Mouse (Mus musculus) liver, embryonic 13.5 days (tissue): Measurements from ENCODE around the gene Ulk4. TPM values are rescaled to one million over a fixed set of nuclear protein-coding genes. Genes with fewer than 3 reads are reported as not detected.
A peak's percentile ranks its signal among the peaks of the same experiment; 100 is the strongest.

Experiments used
- ATAC-seq: fragments of 200-750 bp; cut with Nextera tagmentation; 2 replicates; pipeline ENCODE4 v1.8.0; 2017; ENCODE audit warnings: low read depth, mild to moderate bottlenecking, moderate number of reproducible peaks, moderate library complexity
- DNase-seq: peaks from one replicate; pipeline ENCODE4 v3.0.0; 2022
- H3K27ac ChIP-seq: fragments of 300-500 bp; sonication (generic); 2 replicates; pipeline ENCODE4 v1.5.1; 2015; ENCODE audit warnings: moderate library complexity, mild to moderate bottlenecking, inconsistent platforms
- H3K27me3 ChIP-seq: fragments of 300-500 bp; sonication (generic); 2 replicates; pipeline ENCODE4 v1.6.1; 2015; ENCODE audit warnings: mild to moderate bottlenecking, inconsistent platforms
- H3K36me3 ChIP-seq: fragments of 300-500 bp; sonication (generic); 2 replicates; pipeline ENCODE4 v1.6.1; 2015; ENCODE audit warnings: mild to moderate bottlenecking, inconsistent platforms
- H3K4me1 ChIP-seq: fragments of 300-500 bp; sonication (generic); replicated peaks from 2 replicates; pipeline ENCODE4 v1.6.1; 2015; ENCODE audit warnings: inconsistent platforms
- H3K4me2 ChIP-seq: fragments of 300-500 bp; sonication (generic); 2 replicates; pipeline ENCODE4 v1.6.1; 2015; ENCODE audit warnings: inconsistent platforms, mild to moderate bottlenecking, moderate library complexity
- H3K4me3 ChIP-seq: fragments of 300-500 bp; sonication (generic); replicated peaks from 2 replicates; pipeline ENCODE4 v1.5.1; 2015; ENCODE audit warnings: mild to moderate bottlenecking, inconsistent platforms
- H3K9ac ChIP-seq: fragments of 300-500 bp; sonication (generic); 2 replicates; pipeline ENCODE4 v1.6.1; 2015; ENCODE audit warnings: mild to moderate bottlenecking, inconsistent platforms
- H3K9me3 ChIP-seq: fragments of 300-500 bp; sonication (generic); replicated peaks from 2 replicates; pipeline ENCODE4 v1.6.1; 2016; ENCODE audit warnings: inconsistent platforms
- WGBS: fragments of 180-500 bp; shearing (Covaris S2); methylation state at CpG from one replicate; pipeline ENCODE4 v1.1.7; 2015; ENCODE audit not compliant: insufficient replicate concordance; 5-methylcytosine and 5-hydroxymethylcytosine counted together
- polyA plus RNA-seq: library from polyadenylated mRNA; unstranded; fragments of >200 nt; fragmentation: Nextera tagmentation; extraction: Ambion mirVana; gene quantifications from 2 replicates; pipeline ENCODE4 v1.2.1, GENCODE M21; 2015

Ulk4 gene
- polyA plus RNA-seq, 1 experiment from 2014 or later: 37.0 TPM

DNA sequence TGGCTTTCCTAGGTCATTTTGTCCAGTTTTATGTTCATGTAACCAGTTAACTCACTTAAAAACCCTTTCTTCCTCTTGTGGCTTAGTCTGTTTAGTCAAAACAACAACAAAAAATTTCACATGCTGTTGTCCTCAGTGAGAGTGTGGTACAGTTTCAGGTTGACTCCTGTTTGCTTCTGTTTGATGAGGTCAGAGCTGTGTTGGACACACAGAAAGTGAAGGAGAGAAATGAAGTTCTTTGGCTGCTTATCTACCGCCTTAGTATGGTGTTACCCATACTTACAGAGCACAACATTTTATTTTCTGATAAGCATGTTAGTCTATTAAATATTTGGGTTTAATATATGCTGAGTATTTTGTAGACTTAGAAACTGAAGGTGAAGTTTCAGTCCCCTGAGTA is 333.2 kb downstream of the Ulk4 start:
- DNase-seq (no peak), ATAC-seq (peak; percentile 70)
- peaks cover 39% of the 10 kb centered on the region for H3K36me3 ChIP-seq
- no peak overlapping the region; the same call in 1 of the 2 replicates for H3K27ac ChIP-seq
- H3K9ac ChIP-seq: peak overlapping the region; percentile 23; the same call in 1 of the 2 replicates
- 45% methylated on average over 1 of the region's 1 CpGs for WGBS
- H3K4me3 ChIP-seq: no peak overlapping the region
- H3K27me3 ChIP-seq: no peaks in the 10 kb centered on the region
- no peak overlapping the region for H3K4me2 ChIP-seq
- H3K9me3 ChIP-seq: no peaks in the 10 kb centered on the region
- H3K4me1 ChIP-seq: peaks cover 85% of the 10 kb centered on the region

DNA sequence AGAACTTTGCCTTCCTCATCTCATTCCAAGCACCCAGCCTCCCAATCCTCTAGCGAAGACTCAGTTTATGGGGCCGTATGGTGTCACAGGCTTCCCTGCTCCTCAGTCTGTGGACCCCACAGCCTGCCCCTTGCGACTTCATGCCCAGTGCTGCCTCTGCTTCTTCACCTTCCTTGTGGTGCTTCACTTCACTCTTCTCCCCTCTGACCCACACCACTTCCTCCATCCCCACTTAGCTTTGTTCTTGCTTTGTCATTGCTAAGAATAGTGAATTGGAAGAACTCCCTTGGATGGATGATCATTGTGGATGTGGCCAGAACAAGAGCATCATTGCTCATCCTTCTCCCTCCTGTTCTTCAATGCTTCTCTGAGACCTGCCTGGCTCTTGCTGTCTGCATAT is 336.1 kb downstream of the Ulk4 start:
- ATAC-seq (no peak), DNase-seq (no peak)
- H3K9ac ChIP-seq: no peak overlapping the region
- peaks cover 98% of the 10 kb centered on the region for H3K4me1 ChIP-seq
- H3K9me3 ChIP-seq: no peaks in the 10 kb centered on the region
- H3K4me2 ChIP-seq: no peak overlapping the region
- no peaks in the 10 kb centered on the region for H3K27me3 ChIP-seq
- WGBS: 77% methylated on average over 3 of the region's 3 CpGs
- no peak overlapping the region for H3K27ac ChIP-seq
- peaks cover 48% of the 10 kb centered on the region for H3K36me3 ChIP-seq
- no peak overlapping the region for H3K4me3 ChIP-seq

DNA sequence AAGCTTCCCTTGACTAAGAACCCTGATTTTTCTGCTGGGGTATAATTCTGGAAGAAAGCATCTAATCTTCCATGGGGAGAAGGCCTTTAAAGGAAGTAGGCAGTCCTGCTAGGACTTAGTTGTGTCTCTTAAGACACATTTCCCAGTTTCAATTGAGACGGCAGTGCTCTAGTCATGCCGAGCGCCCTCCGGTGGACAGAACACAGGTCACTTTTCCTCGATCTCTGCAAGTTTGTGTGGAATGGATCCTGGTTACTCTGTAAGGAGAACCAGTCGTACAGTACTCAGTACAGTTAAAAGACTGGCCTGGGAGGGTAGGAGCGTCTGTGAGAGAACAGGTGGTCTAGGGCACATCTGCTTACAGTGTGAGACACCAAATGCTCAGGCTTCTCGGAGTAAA is 340.6 kb downstream of the Ulk4 start:
- Histone ChIP-seq H3K4me2 (peak overlapping the region; percentile 90), H3K36me3 (peaks cover 32% of the 10 kb centered on the region), H3K4me3 (peak overlapping the region; percentile 91), H3K9me3 (no peaks in the 10 kb centered on the region), H3K4me1 (peaks cover 74% of the 10 kb centered on the region), H3K9ac (peak overlapping the region; percentile 95), H3K27ac (no peak overlapping the region), H3K27me3 (no peaks in the 10 kb centered on the region)
- DNase-seq: no peak
- no peak for ATAC-seq
- WGBS: 24% methylated on average over 8 of the region's 8 CpGs

DNA sequence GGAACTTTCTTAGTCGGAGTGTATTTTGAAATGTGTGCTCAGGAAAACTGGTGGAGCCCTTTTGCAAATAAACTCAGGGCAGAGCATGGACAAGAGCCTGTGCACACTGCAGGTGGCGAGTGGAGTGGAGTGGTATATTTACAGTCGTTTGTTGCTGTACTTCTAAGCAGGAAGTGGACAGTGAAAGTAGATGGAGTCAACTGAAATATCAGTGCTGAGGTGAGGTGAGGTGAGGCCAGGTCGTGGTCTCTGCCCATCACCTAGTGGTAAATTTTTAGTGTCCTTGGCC is 341.4 kb downstream of the Ulk4 start:
- H3K9me3 ChIP-seq: no peaks in the 10 kb centered on the region
- DNase-seq (no peak), ATAC-seq (no peak)
- peaks cover 66% of the 10 kb centered on the region for H3K4me1 ChIP-seq
- no peaks in the 10 kb centered on the region for H3K27me3 ChIP-seq
- peak overlapping the region; percentile 90 for H3K4me2 ChIP-seq
- H3K4me3 ChIP-seq: peak overlapping the region; percentile 91
- peaks cover 24% of the 10 kb centered on the region for H3K36me3 ChIP-seq
- WGBS: 23% methylated on average over 4 of the region's 4 CpGs
- H3K27ac ChIP-seq: peak overlapping the region; percentile 85
- peak overlapping the region; percentile 95 for H3K9ac ChIP-seq

DNA sequence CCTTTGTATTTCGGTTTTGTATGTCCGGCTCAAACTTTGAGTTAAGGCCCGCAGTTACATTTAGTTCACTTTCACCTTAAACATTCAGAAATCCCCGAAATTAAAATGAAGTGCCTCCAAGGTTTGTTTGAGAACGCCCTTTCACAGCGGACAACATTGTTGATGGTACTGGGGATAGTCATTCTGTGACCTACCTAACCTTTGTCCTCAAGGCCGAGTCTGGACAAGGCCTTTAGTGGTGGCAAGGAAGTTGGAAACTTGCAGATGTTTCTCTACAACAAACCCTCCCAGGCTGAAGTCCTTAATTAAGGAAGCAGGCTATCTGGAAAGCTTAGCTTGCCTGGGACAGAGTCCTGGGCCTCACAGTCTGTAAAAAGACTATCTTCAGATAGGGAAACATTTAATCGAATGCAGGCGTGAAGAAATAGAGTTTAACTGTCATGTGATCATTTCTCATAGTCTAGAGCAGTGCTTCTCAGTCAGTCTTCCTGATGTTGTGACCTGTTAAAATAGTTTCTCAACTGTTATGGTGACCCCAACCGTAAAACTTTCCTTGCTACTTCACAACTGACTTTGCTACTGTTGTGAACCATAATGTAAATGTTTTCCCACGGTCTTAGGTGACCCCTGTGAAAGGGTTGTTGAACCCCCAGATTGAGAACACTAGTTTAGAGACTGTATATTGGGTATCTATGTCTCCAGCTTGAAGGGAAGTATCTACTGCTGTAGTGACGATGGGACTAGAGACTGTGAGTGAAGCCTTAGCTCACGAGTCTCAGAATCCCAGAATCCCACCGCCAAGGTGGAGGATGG is 342.0 kb downstream of the Ulk4 start:
- Histone ChIP-seq H3K4me2 (peak overlapping the region; percentile 90), H3K36me3 (peaks cover 20% of the 10 kb centered on the region), H3K4me3 (peak overlapping the region; percentile 91), H3K9me3 (no peaks in the 10 kb centered on the region), H3K27me3 (no peaks in the 10 kb centered on the region), H3K27ac (peak overlapping the region; percentile 85), H3K4me1 (peaks cover 61% of the 10 kb centered on the region), H3K9ac (peak overlapping the region; percentile 95)
- DNase-seq: no peak
- 8% methylated on average over 14 of the region's 14 CpGs for WGBS
- peak; percentile 21; the same call in 1 of the 2 replicates for ATAC-seq

DNA sequence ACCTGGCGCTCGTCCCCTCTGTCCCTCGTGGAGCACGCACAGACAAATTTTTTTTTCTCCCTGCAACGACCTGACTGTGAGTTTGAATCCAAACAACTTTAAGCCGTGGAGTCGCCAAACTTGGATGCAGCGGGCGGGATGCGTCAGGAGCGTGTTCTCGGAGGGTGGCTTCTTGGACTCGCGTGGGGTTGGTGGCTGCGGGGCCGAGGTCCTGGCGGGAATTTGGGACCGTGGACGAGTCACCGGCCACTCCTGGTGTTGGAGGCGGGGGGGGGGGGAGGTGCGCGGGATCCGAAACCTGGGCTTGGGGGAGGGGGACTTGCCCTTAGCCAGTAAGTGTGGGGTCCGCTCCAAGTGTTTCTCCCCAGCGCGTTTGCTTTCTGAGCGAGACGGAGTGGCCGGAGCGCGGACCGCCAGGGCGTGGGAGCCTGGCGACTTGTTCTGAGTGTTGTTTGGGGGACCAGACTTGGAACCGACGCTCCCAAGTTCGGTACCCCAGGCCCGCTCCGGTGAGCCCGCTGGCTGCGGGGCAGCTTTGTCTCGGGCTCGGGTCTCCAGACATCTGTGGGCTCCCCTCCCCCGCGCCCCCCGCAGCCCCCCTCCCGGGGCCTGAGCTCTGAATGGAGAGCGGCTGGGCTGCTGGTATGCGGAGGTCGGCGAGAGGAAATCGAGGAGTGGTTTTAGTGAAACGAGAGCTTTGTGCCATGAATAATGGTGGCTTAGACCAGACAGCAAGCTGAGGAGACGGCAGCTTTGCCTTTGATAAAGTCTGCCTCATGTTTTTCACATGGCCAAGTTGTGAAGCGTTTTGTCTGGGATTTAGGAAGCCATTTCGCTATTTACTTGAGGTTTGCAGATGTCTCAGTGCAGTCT is 342.9 kb downstream of the Ulk4 start:
- H3K4me3 ChIP-seq: peak overlapping the region; percentile 91
- no peak for ATAC-seq
- peak overlapping the region; percentile 90 for H3K4me2 ChIP-seq
- WGBS: under 1% methylated on average over 57 of the region's 57 CpGs
- peaks cover 52% of the 10 kb centered on the region for H3K4me1 ChIP-seq
- H3K27me3 ChIP-seq: no peaks in the 10 kb centered on the region
- DNase-seq: peak; percentile 34
- H3K27ac ChIP-seq: peak overlapping the region; percentile 85
- peak overlapping the region; percentile 95 for H3K9ac ChIP-seq
- no peaks in the 10 kb centered on the region for H3K9me3 ChIP-seq
- H3K36me3 ChIP-seq: peaks cover 12% of the 10 kb centered on the region

DNA sequence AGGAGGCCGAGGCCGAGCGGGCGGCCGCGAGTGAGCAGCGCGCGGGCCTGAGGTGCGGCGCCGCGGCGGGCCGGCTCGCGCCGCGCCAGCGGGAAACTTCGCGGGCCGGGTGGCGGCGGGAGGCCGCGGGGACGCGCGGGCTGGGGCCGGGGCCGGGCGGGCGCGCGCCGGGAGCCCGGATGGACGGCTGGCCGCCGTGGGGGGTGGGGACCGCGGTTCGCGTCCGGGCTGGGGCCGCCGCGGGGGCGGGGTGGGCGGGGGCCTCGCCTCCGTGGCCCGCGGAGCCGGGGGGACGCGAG is 343.5 kb downstream of the Ulk4 start:
- Histone ChIP-seq H3K27me3 (no peaks in the 10 kb centered on the region), H3K4me3 (peak overlapping the region; percentile 91), H3K4me2 (peak overlapping the region; percentile 90), H3K27ac (peak overlapping the region; percentile 85), H3K9ac (peak overlapping the region; percentile 95), H3K4me1 (peaks cover 47% of the 10 kb centered on the region), H3K36me3 (peaks cover 12% of the 10 kb centered on the region), H3K9me3 (no peaks in the 10 kb centered on the region)
- WGBS: under 1% methylated on average over 19 of the region's 58 CpGs
- DNase-seq: no peak
- ATAC-seq: peak; percentile 70

DNA sequence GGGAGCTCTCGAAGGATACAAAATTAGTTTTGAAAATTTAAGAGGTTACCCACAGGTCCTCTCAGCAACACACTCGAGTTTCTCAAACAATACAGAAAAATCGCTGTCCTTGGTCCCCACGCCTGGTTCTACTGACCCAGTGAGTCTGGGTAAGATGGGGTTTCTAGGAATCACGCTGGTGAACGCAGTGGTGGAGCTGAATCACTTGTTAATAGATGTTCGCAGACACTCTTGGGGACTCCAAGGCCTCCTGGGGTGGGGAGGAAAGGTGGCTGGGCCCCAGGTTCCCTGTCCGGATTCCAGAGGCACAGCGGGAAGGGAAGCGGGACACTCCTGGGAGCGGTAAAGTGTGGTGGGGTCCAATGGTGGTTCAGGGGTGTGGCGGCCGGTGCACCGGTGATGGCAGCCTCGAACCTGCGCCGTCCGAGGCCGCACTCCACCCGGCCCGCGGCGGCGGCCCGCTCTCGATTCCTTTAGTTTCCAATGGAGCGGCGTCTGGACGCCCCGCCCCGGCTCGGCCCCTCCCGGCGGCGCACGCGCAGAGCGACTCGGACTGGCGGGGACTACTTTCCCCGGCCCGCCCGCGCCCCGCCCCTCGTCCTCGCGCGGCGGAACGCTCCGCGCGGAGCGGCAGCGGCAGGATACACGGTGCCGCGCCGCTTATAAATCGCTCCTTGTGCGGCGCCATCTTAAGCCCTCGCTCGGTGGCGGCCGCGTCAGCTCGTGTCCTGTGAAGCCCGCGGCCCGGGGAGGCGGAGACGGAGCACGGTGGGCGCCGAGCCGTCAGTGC is 344.0 kb downstream of the Ulk4 start:
- DNase-seq (peak; percentile 94), ATAC-seq (peak; percentile 88)
- peaks cover 8% of the 10 kb centered on the region for H3K36me3 ChIP-seq
- H3K4me2 ChIP-seq: peak overlapping the region; percentile 90
- H3K4me1 ChIP-seq: peaks cover 41% of the 10 kb centered on the region
- peak overlapping the region; percentile 85 for H3K27ac ChIP-seq
- peak overlapping the region; percentile 95 for H3K9ac ChIP-seq
- H3K27me3 ChIP-seq: no peaks in the 10 kb centered on the region
- H3K4me3 ChIP-seq: peak overlapping the region; percentile 91
- WGBS: 6% methylated on average over 68 of the region's 78 CpGs
- H3K9me3 ChIP-seq: no peaks in the 10 kb centered on the region

DNA sequence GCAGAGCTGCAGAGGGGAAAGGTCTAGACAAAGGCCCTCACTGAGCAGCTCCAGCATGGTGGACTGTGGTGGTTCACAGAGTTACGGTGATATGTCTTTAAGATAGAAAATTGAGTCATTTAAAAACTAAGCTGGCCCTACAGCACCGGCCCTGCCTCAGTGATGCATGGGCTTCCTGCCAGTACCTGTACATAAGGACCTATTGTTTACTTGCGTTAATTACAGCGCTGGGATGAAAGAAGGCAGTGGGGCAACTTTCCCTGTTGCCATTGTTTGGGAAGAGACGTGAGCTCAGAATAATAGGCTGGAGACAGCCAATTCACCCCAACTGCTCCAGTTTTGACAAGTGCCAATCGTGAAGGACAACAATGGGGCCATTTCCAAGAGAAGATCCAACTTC is 344.6 kb downstream of the Ulk4 start:
- peaks cover 35% of the 10 kb centered on the region for H3K4me1 ChIP-seq
- H3K36me3 ChIP-seq: peaks cover 2% of the 10 kb centered on the region; the same call in 1 of the 2 replicates
- DNase-seq (no peak), ATAC-seq (no peak)
- no peak overlapping the region for H3K9ac ChIP-seq
- H3K4me2 ChIP-seq: no peak overlapping the region
- no peak overlapping the region for H3K4me3 ChIP-seq
- H3K9me3 ChIP-seq: no peaks in the 10 kb centered on the region
- 77% methylated on average over 6 of the region's 6 CpGs for WGBS
- no peaks in the 10 kb centered on the region for H3K27me3 ChIP-seq
- no peak overlapping the region for H3K27ac ChIP-seq

DNA sequence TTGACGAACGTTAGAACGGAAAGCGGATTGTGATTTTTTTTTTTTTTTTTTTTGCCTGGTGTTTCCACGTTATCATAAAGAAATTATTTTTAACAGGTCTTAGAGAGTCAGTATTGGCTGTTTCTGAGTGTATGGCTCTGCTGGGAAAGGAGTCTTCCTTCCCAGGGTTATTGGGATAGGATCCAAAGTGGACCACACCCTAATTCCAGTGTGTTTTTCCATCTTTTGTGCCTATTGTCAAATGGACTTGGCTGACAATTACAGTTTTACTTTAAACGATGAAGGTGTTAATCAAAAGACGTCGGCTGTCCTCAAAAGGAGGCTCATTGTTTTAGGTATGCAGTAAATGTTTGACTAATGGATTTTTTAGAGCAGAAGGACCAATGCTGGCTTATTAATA is 346.2 kb downstream of the Ulk4 start:
- 72% methylated on average over 8 of the region's 8 CpGs for WGBS
- no peak for ATAC-seq
- Histone ChIP-seq H3K27ac (no peak overlapping the region), H3K9me3 (no peaks in the 10 kb centered on the region), H3K4me3 (no peak overlapping the region), H3K27me3 (no peaks in the 10 kb centered on the region), H3K4me1 (peaks cover 19% of the 10 kb centered on the region), H3K9ac (no peak overlapping the region), H3K4me2 (no peak overlapping the region), H3K36me3 (no peaks in the 10 kb centered on the region)
- no peak for DNase-seq

DNA sequence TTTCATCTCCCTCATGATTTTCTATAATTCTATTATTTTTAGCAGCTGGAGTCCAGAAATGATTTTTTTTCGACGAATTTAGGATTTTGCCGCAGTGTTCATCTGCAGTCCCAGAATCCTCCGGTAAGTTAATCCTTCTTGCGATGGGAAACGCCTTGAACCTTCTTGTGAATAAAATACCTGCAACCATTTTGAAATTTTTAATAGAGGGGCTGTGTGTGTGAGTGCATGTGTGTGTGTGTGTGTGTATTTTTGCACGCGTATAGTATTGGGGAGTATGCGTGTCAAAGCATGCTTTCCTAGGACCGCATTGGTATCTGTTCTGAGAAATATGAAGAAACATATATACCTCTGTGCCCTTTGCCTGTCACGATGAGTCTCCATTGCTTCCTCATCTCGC is 347.0 kb downstream of the Ulk4 start:
- H3K27ac ChIP-seq: no peak overlapping the region
- H3K27me3 ChIP-seq: 0 out of 2 replicates have a peak, but pooled peaks cover 5% of the 10 kb centered on the region
- H3K4me1 ChIP-seq: peaks cover 12% of the 10 kb centered on the region
- no peak for DNase-seq
- H3K36me3 ChIP-seq: no peaks in the 10 kb centered on the region
- H3K4me3 ChIP-seq: no peak overlapping the region
- H3K9ac ChIP-seq: no peak overlapping the region
- no peak overlapping the region for H3K4me2 ChIP-seq
- H3K9me3 ChIP-seq: no peaks in the 10 kb centered on the region
- no peak for ATAC-seq
- 88% methylated on average over 12 of the region's 12 CpGs for WGBS
